Mouse (Mus musculus) right cerebral cortex, postnatal 4 days (tissue): ENCODE data around the gene Pik3ip1.
A peak's percentile ranks its signal among the peaks of the same experiment; 100 is the strongest.

Source experiments
- DNase-seq: peaks from one replicate; pipeline ENCODE4 v3.0.0-alpha.2; 2022

The Pik3ip1 gene

DNA sequence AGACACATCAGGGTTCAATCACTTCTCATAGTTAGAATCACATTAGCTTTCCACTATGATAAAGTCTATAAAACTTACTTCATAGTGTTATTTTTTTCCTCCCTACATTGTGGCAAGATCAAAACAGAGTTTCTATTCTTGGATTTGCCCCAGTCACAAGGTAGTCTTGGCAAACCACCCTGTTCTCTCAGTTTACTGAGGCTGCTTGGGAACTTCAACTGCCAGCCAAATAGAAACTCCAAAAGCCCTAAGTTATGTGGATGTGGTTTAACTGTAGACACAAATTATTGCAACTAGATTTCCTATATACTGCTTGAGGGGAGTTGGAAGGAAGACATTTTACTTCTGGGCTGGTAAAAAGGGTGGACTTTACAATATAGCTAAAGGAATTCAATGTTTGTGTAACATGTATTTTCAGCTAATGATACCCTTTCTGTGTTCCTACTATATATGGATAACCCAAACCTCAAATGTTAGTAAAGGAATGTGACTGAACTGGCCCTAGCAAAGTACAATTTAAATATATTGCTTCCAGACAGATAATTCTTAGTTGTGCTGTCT lies at the start of gene Pik3ip1:
Pik3ip1 (plus strand) TSS at position 511 of the 561 bp plus-strand sequence.
- DNase-seq, result no peak

DNA sequence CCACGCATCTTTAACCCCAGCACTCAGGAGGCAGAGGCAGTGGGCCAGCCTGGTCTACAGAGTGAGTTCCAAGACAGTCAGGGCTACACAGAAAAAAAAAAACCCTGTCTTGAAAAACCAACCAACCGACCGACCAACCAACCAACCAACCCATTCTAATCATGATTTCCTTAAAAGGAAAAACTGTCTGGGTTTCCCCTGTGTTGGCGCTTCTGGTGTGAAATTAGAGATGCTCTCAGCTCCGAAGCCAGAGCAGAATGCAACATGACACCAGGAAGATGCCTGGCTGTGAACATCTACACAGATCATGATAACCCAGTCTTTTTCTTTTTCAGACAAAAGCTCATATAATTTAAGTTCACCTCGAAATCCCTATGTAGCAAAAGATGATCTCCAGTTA lies 47.3 kb upstream of the Pik3ip1 start:
- DNase-seq, result no peak

GRCm38 (mm10) chr11:3283645-3284044 lies 46.6 kb upstream of the Pik3ip1 start:
- no peak for DNase-seq

DNA sequence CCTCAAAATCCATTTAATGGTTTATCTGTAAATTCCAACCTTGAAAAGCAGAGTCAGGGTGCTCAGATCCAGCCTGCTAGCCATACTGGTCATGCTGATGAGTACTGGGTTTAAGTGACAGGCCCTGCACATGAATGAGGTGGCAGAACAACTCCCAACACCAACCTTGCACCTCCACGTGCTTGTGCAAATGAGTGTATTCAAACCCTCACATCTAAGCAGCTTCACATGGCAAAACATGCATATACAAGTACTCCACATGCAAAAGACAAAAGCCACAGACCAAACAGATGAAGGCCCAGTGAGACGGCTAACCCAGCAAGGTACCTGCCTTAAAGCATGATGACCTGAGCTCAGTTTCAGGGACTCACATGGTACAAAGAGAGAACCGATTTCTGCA lies 44.3 kb upstream of the Pik3ip1 start:
- DNase-seq, result no peak

GRCm38 (mm10) chr11:3287131-3287530 lies 43.1 kb upstream of the Pik3ip1 start:
- DNase-seq, result no peak

DNA sequence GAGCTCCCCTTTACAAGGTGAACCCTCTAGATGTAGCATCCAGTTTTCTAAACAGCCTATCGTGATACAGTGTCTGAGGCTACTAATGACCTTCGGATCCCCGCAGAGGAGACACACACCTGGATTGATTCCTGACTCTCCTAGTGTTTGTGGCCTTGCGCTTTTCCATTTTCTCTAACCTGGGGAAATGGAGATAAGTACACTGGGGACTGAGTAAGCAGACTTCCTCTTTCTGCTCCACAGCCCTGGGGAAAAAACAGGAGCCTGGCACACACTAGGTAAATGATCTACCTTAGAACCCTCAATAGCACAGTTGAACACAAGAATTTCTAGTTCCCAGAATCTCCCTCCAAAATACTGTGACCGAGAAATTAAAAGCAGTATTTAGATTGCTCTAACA lies 42.3 kb upstream of the Pik3ip1 start:
- DNase-seq, result no peak

DNA sequence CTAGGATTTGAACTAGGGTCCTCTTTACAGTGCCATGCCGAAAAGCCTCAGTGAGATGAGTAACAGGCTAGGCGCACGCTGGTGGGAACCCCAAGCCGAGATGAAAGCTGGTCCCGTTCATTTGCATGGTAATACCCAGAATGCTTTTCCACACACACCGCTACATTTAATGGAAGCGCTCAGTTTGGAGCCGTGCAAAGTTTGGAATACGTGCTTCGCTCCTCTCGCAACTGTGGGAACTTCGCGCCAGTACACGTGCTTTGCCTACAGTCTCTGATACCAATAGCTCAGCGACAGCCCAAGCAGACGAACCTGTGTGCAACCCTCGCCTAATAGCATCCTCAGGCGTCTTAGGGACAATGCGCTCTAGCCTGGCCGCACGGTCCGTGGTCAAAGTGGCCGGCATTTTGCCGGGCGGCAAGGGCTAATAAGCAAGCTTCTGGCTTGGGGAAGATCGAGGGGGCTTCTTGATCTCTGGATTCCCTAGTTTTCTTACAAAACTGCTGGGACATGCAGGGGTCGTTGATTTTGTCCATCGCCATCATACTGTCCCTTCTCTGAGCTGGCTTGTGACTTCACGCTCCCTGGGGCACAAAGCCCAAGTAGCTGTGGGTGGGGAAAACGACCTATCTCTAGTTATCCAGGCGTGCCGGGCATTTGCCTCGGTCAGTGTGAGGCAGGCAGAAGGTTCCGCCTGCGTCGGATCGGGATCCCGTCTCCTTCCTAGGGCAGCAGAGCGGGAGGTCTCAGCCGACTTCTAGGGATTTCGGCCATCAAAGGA lies 41.5 kb upstream of the Pik3ip1 start, which contains the start of gene Patz1:
Patz1 (plus strand) TSS at position 354 of the 781 bp plus-strand sequence.
- peak; percentile 39 for DNase-seq

- peak; percentile 81 for DNase-seq
Observed at GRCm38 (mm10) chr11:3289302-3289802, 40.8 kb upstream of the Pik3ip1 start.

GRCm38 (mm10) chr11:3289803-3290639 lies 40.2 kb upstream of the Pik3ip1 start:
- peak; percentile 88 for DNase-seq

- DNase-seq, result peak; percentile 63
Observed at GRCm38 (mm10) chr11:3290640-3291310, 39.4 kb upstream of the Pik3ip1 start.

DNA sequence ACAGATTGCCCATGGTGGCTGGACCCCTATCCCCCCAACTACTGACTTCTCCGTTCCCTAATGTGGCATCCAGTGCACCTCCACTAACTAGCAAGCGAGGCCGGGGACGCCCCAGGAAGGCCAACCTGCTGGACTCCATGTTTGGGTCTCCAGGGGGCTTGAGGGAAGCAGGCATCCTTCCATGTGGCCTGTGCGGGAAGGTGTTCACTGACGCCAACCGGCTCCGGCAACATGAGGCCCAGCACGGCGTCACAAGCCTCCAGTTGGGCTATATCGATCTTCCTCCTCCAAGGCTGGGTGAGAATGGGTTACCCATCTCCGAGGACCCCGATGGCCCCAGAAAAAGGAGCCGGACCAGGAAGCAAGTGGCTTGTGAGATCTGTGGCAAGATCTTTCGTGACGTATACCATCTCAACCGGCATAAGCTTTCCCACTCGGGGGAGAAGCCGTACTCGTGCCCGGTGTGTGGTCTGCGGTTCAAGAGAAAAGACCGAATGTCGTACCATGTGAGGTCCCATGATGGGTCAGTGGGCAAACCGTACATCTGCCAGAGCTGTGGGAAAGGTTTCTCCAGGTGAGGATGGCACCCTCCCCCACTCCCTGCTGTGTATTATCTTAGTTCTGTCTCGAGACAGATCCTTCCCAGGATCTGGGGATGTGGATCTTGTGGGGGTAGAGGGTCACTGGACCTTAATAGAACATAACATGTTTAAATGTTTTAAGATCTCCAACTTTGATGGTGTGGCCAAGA lies 38.7 kb upstream of the Pik3ip1 start:
- DNase-seq, result no peak

- DNase-seq, result no peak
Observed at GRCm38 (mm10) chr11:3292062-3292421, 38.2 kb upstream of the Pik3ip1 start.

- DNase-seq, result peak; percentile 52
Observed at GRCm38 (mm10) chr11:3292711-3293249, 37.4 kb upstream of the Pik3ip1 start.

DNA sequence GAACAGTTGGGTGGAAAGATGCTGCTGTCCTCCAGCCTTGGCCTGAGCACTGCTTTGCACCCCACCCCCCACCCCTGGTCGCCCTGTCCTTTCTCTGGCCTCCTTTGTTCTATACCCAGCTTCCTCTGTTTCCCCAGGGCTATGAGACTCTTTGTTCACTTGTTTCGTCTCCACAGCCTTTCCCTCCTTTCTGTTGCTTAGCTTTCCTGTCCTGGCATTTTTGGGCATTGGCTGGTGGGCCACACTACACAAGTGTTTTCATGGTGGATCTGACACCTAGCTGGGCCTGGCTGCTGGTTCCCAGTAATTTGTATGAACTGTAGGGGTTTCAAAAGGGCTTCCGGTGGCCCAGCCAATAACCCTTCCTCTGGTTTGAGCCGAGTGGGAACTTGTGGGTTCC lies 36.8 kb upstream of the Pik3ip1 start:
- DNase-seq, result no peak

- DNase-seq, result no peak
Observed at GRCm38 (mm10) chr11:3294641-3295040, 35.6 kb upstream of the Pik3ip1 start.

DNA sequence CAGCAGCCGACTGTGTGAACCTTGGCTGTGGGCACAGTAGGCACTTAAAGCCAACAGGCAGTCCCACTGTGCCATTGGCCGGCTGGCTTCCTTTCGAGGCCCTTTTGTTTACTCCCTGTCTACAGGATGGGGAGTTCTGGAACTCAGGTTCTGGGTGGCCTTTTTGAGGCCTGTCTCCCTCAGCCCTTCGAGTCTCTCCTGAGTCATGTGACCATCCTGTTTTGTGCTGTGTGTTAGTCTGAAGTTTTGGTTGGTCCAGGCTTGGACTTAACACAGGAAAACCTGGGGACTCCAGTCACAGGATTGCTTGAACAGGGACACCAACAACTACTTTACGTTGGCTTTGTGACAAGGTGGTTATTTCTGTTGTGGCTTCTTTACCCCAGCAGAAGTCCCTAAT lies 34.1 kb upstream of the Pik3ip1 start:
- no peak for DNase-seq

GRCm38 (mm10) chr11:3297871-3298812 lies 32.1 kb upstream of the Pik3ip1 start:
- DNase-seq, result no peak

DNA sequence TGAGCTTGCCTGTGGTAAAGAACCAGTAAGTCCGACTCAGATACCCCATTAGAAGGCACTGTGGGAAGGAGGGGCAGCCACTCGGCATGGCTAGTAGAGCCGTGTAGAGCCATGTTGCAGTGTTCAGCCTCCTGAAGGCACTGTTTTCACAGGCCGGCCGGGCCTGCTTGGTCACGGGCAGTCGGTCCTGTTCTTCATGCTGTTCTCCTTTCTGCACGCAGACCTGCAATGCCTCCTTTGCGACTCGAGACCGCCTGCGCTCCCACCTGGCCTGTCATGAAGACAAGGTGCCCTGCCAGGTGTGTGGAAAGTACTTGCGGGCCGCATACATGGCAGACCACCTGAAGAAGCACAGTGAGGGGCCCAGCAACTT lies 31.4 kb upstream of the Pik3ip1 start:
- DNase-seq, result no peak

DNA sequence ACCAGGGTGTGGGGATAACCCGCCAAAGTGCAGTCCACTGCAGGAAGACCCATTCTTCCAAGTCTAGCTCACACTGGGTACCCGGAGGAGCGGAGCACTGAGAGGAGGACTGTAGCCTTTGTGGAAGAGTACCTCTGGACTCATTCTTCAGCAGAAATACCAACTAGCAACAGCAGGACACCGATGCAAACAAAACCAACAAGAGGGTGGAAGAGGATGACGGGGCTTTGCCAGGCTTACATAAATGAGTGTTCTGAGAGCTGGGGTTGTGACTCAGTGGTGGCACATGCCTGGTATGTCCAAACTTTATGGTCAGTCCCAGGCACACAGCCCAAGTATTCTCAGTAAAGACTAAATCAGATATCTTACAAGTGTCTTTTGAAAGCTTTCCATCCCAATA lies 29.1 kb upstream of the Pik3ip1 start:
- no peak for DNase-seq

GRCm38 (mm10) chr11:3302385-3302784 lies 27.8 kb upstream of the Pik3ip1 start:
- DNase-seq, result no peak

GRCm38 (mm10) chr11:3302792-3303191 lies 27.4 kb upstream of the Pik3ip1 start:
- no peak for DNase-seq
